Mouse (Mus musculus): ENCODE data around the gene Rnf31.

Gene Rnf31

DNA sequence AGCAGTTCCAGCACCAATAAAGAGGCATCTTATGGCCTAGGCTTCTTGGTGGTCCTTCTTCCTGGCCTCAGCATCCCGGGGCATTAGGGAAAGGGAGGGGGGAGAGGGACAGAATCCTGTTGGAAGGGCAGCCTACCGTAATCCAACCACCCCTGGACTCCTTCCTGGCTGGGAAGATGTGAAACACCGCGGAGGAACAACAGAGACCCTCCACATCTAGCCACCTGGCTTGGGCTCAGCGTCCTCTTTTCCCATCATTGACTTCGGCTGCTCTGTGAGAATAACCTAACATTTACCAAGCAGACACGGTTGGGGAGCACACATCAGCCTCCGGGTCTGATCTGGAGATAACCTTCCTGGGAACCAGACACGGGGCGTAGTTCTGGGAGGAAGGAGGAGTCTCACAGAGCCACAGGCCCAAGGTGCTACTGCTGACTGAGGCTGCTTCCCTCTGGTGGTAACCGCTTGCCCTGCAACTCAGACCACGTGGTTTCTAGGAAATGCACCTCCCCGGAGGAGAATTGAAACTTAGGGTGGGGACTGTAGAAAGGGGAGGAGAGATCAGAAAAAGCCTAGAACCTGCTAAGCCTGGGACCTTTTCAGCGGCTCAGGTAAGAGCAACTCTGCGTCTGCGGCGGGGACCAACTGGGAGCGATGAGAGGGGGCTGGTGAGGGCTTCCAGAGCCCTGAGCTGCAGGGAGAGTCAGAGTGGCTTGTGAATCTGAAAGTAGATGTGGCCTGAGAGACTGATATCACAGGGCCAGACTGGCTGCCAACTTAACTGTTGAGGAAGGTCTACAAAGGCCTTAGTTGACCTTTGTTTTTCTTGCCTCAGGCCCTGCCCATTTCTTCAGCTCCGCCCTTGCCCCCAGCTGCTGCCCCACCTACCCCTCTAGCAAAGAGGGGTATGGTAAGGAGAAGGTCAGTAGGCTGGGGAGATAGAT is 12.4 kb downstream of the Rnf31 start:
- intact Hi-C loops (cut with DNase I) = loop anchor here (5.0 kb wide), 1 partner anchor 107 kb away; no protein-coding TSS in a partner anchor

DNA sequence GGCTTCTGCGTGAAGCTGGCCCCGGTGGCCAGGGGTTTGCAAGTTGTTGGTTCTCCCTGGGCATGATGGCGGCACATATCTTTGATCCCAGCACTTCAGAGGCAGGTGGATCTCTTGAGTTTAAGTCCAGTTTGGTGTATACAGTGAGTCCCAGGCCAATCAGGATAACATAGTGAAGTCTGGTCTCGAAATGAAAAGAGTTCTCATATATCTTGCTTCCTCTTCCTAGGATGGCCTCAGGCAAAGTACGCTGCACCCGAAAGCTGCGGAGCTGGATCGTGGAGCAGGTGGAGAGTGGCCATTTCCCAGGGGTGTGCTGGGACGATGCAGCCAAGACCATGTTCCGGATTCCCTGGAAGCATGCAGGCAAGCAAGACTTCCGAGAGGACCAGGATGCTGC is 13.3 kb downstream of the Rnf31 start:
- intact Hi-C loops (cut with DNase I) = loop anchor here (5.0 kb wide), 1 partner anchor 108 kb away; no protein-coding TSS in a partner anchor

DNA sequence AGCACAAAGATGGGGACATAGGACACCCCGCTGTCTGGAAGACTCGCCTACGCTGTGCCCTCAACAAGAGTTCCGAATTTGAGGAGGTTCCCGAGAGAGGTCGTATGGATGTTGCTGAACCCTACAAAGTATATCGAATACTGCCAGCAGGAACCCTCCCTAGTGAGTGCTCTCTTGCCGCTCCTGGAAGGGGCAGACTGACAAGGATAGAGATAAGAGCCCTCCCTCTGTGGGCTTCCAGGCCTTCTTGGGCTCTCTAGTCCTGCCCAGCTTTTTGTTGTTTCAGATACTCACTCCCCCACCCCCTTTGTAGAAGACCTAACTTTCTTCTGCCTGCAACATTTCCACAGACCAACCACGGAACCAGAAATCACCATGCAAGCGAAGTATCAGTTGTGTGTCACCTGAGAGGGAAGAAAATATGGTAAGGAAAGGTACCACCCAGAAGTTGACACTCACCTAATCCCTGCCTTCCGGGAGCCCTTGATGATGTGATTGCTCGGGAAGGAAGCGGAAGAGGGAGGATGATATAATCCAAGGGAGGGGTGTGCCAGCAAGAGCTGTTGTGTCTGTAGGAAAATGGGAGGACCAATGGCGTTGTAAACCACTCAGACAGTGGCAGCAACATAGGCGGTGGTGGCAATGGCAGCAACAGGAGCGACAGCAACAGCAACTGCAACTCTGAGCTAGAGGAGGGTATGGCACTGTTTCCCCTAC is 14.4 kb downstream of the Rnf31 start:
- intact Hi-C loops (cut with DNase I) = no loop called here

DNA sequence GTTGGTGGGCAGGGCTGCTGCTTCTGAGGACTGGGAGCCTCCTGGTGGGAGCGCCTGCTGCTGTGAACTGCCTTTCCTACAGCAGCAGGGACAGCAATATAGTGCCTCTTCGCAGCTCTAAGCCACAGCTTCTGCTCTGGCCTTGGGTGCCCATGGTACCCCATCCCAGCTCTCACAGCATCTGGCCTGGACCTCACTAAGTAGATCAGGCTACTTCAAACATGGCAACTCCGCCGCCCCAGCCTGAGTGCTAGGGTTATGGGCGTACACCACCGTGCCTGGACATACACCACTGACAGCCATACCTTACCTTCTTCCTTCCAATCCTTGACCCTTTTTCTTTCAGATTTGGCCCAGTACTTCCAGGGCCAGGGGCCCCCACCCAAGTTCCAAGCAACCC is 16.8 kb downstream of the Rnf31 start:
- intact Hi-C loops (cut with DNase I) = no loop called here

DNA sequence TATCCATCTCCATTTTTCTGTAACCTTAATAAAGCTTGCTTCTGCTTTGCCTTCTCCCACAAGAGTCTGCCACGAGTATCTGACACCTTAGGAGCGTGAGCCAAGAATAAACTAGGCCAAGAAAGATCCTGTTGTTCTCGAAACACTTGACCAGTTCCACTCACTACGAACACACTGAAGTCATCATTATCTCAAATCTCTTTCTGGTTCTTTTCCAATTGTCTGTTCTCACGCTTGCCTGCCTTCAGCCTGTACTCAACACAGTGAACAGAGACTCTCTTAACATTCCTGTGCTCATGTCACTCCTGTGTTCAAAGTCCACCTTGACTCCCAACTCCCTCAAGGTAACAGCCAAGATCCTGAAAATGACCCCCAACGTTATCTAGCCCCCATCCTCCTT is 21.8 kb downstream of the Rnf31 start:
- intact Hi-C loops (cut with DNase I) = no loop called here

DNA sequence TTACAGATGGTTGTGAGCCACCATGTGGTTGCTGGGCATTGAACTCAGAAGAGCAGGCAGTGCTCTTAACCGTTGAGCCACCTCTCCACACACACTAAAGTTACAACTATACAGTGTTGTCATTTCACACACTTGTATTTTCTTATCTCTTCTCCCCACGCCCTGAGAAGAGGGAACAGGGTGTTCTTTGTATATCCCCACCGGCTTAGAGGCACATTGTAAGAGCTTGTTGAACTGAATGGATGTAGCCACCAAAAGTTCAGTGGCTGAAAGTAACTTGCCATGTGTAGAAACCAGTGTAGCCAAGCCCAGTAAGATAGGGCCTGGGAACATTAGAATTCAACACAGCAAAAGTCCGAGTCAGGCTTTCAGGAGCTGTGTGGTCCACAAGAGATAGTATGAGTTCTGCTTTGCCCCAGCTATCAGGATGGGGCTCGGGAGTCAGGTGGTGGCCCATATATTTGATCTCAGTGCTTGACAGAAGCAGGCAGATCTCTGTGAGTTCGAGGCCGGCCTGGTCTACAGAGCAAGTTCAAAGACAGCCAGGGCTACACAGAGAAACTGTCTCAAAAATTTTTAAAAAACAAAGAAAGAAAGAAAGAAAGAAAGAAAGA is 23.2 kb downstream of the Rnf31 start:
- intact Hi-C loops (cut with DNase I) = no loop called here

DNA sequence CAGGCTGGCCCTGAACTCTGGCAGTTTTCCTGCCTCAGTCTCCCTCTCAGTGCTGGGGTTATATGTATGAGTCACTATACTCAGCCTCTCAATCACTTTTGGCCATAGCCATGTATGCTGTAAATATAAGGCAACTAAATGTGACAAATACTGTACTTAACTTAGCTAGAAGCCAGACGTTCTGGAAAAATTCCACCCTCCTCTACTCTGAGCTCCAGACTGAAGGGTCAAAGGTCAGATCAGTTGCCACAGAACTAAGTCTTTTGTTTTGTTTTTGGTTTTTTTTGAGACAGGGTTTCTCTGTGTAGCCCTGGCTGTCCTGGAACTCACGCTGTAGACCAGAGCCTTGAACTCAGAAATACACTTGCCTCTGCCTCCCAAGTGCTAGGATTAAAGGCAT is 24.4 kb downstream of the Rnf31 start:
- intact Hi-C loops (cut with DNase I) = no loop called here

DNA sequence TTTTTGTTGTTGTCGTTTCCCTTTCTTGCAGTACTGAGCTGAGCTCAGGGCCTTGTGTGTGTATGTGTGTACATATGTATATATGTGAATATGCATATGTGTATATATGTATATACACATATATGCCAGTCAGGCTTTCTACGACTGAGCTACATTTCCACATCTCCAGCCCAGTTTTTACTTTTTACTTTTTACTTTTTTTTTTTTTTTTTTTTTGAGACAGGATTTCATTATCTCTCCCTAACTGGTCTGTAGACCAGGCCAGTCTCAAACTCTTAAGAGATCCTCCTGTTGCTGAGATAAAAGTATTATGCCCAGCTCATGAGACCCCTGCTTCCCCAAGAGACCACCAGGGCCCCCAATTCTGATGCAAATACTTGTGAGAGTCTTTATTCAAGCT is 25.3 kb downstream of the Rnf31 start:
- intact Hi-C loops (cut with DNase I) = no loop called here

DNA sequence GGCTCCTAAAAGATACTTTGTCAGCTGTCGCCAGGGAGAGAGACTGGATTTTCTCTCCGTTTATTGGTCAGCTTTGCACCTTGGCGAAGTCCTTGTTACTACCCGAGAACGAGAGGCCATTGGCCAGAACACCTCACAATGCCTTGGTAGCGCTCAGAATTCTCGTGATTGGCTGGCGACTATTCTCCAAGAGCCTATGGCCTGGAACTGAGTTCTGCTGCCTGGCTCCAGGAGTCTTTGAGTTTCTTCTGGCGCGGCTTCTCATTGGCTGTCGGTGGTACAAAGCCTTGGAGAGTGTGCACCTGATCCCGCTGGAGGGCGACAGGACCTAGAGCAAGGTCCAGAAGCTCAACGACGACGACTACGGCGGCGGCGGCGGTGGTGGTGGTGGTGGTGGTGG is 26.3 kb downstream of the Rnf31 start, which contains the start of gene Rec8:
Gene Rec8 (plus strand): TSS at position 216 of the 400 bp plus-strand sequence.
- intact Hi-C loops (cut with DNase I) = no loop called here

DNA sequence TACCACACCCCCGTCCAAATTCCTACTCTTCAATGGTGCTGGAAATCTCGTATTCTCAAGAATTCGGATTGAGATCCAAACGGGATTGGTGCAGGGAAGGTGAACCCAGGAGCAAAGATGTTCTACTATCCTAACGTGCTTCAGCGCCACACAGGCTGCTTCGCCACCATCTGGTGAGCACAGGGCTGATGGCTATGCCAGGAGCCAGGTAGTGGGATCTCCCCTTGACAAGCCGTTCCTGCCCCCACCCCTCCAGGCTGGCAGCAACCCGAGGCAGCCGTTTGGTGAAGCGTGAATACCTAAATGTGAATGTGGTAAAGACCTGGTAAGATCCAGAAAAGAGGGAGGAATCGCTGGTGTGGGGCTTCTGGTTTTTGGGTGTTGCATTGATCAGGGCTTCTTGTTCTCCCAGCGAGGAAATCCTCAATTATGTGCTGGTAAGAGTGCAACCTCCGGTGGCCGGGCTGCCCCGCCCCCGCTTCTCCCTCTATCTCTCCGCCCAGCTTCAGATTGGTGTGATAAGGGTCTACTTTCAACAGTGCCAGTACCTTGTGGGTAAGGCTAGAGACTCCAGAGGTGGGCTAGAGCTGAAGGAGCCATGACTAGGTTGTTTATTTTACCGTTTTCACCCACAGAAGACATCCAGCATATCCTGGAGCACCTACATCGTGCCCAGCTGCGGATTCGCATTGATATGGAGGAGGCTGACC is 27.1 kb downstream of the Rnf31 start:
- intact Hi-C loops (cut with DNase I) = no loop called here

DNA sequence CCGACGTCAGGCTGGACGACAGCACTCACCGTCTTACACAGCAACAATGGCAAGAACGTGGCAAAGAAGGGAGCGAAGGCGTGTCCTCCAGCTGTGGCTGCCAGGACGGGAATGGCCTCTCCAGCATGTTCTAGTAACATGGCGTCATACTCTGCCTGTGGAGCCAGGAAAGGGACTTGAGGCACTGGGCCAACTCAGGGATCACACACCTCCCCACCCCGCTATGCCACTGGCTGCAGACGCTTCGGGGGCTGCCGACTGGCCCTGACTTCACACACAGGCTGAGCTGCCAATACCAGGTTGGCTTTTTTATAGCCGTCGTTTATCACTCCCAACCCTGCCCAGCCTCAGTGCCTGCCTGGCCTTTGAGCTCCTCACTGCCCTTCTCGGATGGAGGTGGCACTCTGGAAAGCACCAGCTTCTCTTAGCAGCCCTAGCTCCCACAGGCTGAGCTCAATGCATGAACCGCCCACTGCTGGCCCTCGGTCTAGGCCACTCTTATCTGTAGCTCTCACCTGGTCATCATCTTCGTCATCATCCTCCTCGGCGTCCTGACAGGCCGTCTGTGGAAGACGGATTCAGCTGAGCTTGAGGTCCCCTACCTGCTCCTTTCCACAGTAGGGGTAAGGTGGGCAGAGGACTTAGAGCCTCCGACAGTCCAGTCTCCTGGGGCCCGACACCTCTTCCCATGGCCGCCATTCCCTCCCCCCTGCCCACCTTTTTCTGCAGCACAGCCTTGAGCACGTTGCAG is 36.7 kb downstream of the Rnf31 start:
- intact Hi-C loops (cut with DNase I) = loop anchor here (5.0 kb wide), 1 partner anchor 129 kb away; the partner anchor contains the start of gene Cideb

DNA sequence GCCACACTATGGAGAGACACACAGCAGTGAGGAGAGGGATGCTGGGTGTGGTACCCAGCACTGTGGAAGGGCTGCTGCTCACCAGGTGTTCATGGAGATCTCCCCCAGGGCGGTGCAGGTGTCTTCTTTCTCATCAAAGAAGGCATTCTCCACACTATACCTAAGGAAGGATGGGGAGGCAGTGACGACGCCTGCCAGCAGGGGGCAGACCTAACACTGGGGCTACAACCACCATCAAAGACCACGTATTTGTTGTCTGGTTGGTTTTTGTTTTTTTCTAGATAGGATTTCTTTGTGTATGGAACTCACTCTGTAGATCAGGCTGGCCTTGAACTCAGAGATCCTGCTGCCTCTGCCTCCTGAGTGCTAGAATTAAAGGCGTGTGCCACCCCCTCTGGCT is 37.8 kb downstream of the Rnf31 start:
- intact Hi-C loops (cut with DNase I) = loop anchor here (5.0 kb wide), 1 partner anchor 128 kb away; the partner anchor contains the start of gene Cideb

DNA sequence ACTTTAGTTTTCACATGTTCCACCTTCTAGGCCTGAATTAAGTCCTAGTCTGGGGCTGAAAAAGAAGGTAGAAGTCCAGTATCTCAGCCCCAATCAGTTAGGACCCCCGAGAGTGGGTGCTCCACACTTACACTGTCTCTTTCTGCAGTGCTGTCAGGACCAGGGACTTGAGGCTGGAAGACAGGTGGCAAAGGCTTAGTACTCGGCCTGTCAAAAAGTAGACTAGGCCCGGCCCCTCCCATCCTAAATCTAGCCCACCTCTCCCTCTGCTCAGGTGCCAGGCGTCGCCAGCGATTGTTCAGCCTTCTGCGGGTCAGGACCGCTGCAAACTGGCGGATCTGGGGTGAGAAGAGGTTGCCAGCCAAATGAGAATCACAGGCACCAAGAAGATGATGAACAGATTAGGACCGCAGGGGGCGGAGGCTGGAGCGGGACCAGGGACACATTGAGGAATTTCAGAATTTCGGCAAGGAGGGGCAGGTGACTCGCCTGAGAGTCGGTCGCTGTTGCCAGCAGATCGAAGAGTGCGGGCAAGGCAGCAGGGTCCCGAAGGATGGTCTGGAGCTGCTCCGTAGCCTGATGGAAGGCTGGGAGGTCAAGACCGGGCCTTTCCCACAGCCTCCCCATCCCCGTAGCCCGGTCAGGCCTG is 43.5 kb downstream of the Rnf31 start:
- intact Hi-C loops (cut with DNase I) = loop anchor here (2.0 to 5.0 kb wide), 2 partner anchors 37 to 110 kb away; partner anchors contain the start of genes Dhrs1, Gmpr2, Nedd8 and Nop9

DNA sequence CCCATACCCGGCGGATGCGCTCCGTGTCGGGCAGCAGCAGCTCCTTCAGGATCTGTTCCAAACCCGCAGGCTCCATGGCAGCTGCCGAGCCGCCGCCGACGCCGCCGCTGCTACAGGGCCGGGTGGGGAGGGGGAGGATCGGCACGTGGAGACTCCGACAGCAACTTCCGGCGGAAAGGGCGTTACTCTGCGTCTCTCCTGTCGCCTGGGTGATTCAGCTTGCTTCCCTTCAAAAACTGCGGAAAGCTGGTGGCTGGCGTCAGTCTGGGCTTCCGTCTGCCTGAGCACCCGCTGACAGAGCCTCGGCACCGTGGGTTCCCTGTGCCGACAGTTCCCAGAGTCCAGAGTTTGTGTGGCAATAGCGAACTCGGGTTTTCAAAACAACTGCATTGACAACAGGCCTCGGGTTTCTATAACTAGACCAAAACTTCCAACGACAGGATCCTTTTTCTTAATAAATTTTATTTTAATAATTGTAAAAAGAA is 44.1 kb downstream of the Rnf31 start, which contains the start of gene Ipo4:
Gene Ipo4 (minus strand): TSS at position 435 of the 485 bp plus-strand sequence.
- intact Hi-C loops (cut with DNase I) = loop anchor here (2.0 to 5.0 kb wide), 2 partner anchors 37 to 109 kb away; partner anchors contain the start of genes Dhrs1, Gmpr2, Nedd8 and Nop9

DNA sequence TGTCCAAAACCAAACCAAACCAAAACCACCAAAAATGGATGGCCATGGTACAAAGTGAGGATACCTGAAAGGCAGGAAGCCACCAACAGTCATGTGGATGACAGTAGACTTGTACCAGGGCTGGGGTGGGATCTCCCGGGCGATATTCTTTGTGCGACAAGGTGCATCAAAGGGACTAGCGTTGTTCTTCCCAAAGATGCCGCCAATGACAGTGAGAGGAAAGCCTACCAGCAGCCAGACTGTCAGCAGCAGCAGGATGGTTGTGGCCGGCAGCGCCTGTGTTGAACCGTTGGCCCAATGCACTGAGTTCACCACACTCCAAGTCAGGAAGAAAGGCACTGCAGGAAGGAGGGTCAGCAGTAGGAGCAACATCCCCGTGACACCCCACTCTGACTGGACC is 46.3 kb downstream of the Rnf31 start, which contains the start of gene Gm49378:
Gene Gm49378 (minus strand): TSS at position 101 of the 400 bp plus-strand sequence.
- intact Hi-C loops (cut with DNase I) = loop anchor here (5.0 kb wide), 1 partner anchor 35 kb away; the partner anchor contains the start of genes Gmpr2 and Nedd8

DNA sequence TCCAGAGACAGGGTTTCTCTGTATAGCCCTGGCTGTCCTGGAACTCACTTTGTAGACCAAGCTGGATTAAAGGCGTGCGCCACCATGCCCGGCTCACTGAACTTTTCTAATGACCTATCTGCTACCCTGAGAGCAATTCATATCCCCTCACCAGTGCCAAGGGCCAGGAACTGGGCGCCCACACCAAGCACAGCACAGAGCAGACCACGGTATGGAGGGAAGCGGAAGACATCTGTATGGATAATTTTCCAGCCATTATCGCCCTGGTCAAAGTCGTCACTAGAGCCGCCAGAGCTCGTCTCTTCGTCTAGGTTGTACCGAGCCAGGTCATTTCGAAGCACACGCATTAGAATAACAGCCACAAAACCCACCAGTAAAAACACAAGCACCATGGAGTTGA is 49.3 kb downstream of the Rnf31 start:
- intact Hi-C loops (cut with DNase I) = no loop called here

DNA sequence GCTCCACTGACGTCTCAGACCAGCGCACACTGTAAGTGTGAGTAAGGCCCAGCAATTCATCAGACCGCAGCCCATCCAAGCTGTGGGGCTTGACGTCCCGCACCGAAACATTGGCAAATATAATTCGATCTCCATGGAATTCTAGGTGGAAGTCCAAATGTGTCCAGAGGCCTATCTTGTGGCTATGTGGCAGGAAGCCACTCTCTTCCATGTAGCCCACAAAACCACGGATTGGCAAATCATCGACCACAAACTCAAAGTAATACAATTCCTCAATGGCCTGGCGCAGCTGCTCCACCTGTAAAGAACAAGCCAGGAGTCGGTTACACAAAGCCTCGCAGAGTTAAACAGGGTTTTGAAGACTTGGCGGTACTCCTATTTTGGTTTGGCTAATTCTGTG is 49.8 kb downstream of the Rnf31 start:
- intact Hi-C loops (cut with DNase I) = no loop called here

DNA sequence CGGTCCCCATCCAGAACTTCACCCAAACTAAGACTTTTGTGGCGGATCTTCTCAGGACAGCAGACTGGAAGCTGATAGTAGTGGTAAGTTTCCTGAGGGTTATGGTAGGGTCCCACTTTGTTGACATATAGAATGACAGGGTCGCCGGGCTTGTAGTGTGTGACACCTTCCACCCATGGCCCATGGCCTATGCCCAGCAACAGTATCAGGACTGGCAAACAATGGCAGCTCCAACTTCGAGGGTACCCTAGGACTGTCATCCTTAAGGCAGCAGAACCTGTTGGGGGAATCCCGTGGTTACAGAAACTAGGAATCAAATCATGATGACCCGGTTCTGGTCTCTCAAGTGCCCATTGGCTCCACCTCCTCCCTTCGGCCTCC is 51.2 kb downstream of the Rnf31 start:
- intact Hi-C loops (cut with DNase I) = no loop called here

All from adrenal gland (tissue).